Mouse (Mus musculus) CH12.LX (cell line): ENCODE measurements around the gene Cped1.

ENCODE experiments used
- CTCF ChIP-seq, 2 experiments: IDR thresholded peaks in 1 of 2; conservative IDR thresholded peaks in 1 of 2; 2 replicates each; pipeline ENCODE4 v1.5.1; 2011 to 2012; ENCODE audit warnings: low read depth in 2 of 2, low read length in 2 of 2, improper control_type of control experiment in 1 of 2, inconsistent platforms in 1 of 2, mild to moderate bottlenecking in 1 of 2, moderate library complexity in 1 of 2
- EP300 ChIP-seq: IDR thresholded peaks from 2 replicates; pipeline ENCODE4 v1.6.1; 2011; ENCODE audit warnings: low read length, improper control_type of control experiment
- JUN ChIP-seq: IDR thresholded peaks from 2 replicates; pipeline ENCODE4 v1.6.1; 2011; ENCODE audit warnings: low read depth, mild to moderate bottlenecking, low read length, improper control_type of control experiment, moderate library complexity; ENCODE audit not compliant: insufficient read depth
- MXI1 ChIP-seq: IDR thresholded peaks from 2 replicates; pipeline ENCODE4 v1.6.1; 2011; ENCODE audit warnings: mild to moderate bottlenecking, low read depth, low read length, improper control_type of control experiment
- MYC ChIP-seq: IDR thresholded peaks from 2 replicates; pipeline ENCODE4 v1.6.1; 2011; ENCODE audit warnings: low read depth, mild to moderate bottlenecking, improper control_type of control experiment, low read length
- PAX5 ChIP-seq: IDR thresholded peaks from 2 replicates; pipeline ENCODE4 v1.6.1; 2012; ENCODE audit warnings: low read length, inconsistent platforms, mixed read lengths

GRCm38 (mm10) chr6:22070603-22071322 is 85.0 kb downstream of the Cped1 start:
- TF ChIP-seq CTCF (conservative IDR thresholded peaks at IDR 0.05 in 1 of 2, IDR thresholded peaks at IDR 0.05 in 1 of 2; ENCODE audit: low read depth in 2 of 2, low read length in 2 of 2) (no peak), MYC (no peak), PAX5 (no peak), MXI1 (no peak), EP300 (no peak), JUN (no peak)
